Mouse (Mus musculus) myocyte (in vitro differentiated cells): ENCODE results near the gene Slc27a2. TPM values are rescaled to one million over a fixed set of nuclear protein-coding genes. Genes with fewer than 3 reads are reported as not detected.

Experiments used
- H3K27me3 ChIP-seq: one replicate; pipeline ENCODE4 v1.6.1; 2011; ENCODE audit not compliant: control insufficient read depth, insufficient read depth, insufficient read length
- H3K36me3 ChIP-seq: one replicate; pipeline ENCODE4 v1.6.1; 2011; ENCODE audit not compliant: control insufficient read depth, insufficient read depth
- H3K4me2 ChIP-seq: one replicate; pipeline ENCODE4 v1.6.1; 2011; ENCODE audit warnings: low read depth, control low read depth
- H3K4me3 ChIP-seq: one replicate; pipeline ENCODE4 v1.5.1; 2011; ENCODE audit warnings: mild to moderate bottlenecking, control low read depth, moderate library complexity
- H3K79me2 ChIP-seq: one replicate; pipeline ENCODE4 v1.6.1; 2011; ENCODE audit not compliant: control insufficient read depth, insufficient read depth
- H3ac ChIP-seq: one replicate; pipeline ENCODE4 v1.6.1; 2011; ENCODE audit not compliant: control insufficient read depth, insufficient read length
- CEBPB ChIP-seq: IDR thresholded peaks from 2 replicates; pipeline ENCODE4 v1.6.1; 2011; ENCODE audit warnings: mild to moderate bottlenecking, moderate library complexity; ENCODE audit not compliant: poor library complexity, insufficient read depth, severe bottlenecking
- E2F4 ChIP-seq: IDR thresholded peaks from one replicate; pipeline ENCODE4 v1.6.1; 2011; ENCODE audit warnings: mild to moderate bottlenecking, control low read depth, moderate library complexity; ENCODE audit not compliant: insufficient read depth
- MAX ChIP-seq: IDR thresholded peaks from one replicate; pipeline ENCODE4 v1.6.1; 2011; ENCODE audit warnings: low read depth, mild to moderate bottlenecking, control low read depth
- MYOD1 ChIP-seq, 3 experiments: IDR thresholded peaks; one replicate each; pipeline ENCODE4 v1.6.1; 2011; ENCODE audit warnings: control low read depth in 2 of 3, low read depth in 2 of 3, mild to moderate bottlenecking in 2 of 3, moderate library complexity in 1 of 3; ENCODE audit not compliant: insufficient read length in 2 of 3, control insufficient read depth in 1 of 3
- MYOG ChIP-seq, 3 experiments: IDR thresholded peaks; one replicate each; pipeline ENCODE4 v1.6.1; 2011; ENCODE audit warnings: control low read depth in 2 of 3, low read depth in 2 of 3, mild to moderate bottlenecking in 2 of 3; ENCODE audit not compliant: insufficient read length in 2 of 3, control insufficient read depth in 1 of 3, insufficient read depth in 1 of 3
- POLR2A ChIP-seq: IDR thresholded peaks from one replicate; pipeline ENCODE4 v1.6.1; 2011; ENCODE audit warnings: low read depth, mild to moderate bottlenecking, control low read depth, moderate library complexity; ENCODE audit not compliant: insufficient read length
- POLR2AphosphoS2 ChIP-seq: IDR thresholded peaks from one replicate; pipeline ENCODE4 v1.6.1; 2011; ENCODE audit warnings: low read depth, control low read depth; ENCODE audit not compliant: insufficient read length
- REST ChIP-seq: IDR thresholded peaks from one replicate; pipeline ENCODE4 v1.6.1; 2011; ENCODE audit warnings: mild to moderate bottlenecking, control low read depth, moderate library complexity; ENCODE audit not compliant: insufficient read depth, insufficient read length
- SRF ChIP-seq: IDR thresholded peaks from one replicate; pipeline ENCODE4 v1.6.1; 2011; ENCODE audit warnings: low read depth; ENCODE audit not compliant: control insufficient read depth, insufficient read length
- TCF12 ChIP-seq: IDR thresholded peaks from one replicate; pipeline ENCODE4 v1.6.1; 2011; ENCODE audit warnings: mild to moderate bottlenecking, control low read depth; ENCODE audit not compliant: poor library complexity, insufficient read depth, severe bottlenecking
- TCF3 ChIP-seq: IDR thresholded peaks from one replicate; pipeline ENCODE4 v1.6.1; 2011; ENCODE audit warnings: low read depth, control low read depth; ENCODE audit not compliant: insufficient read length
- USF1 ChIP-seq: IDR thresholded peaks from one replicate; pipeline ENCODE4 v1.6.1; 2011; ENCODE audit warnings: low read depth, mild to moderate bottlenecking, control low read depth, moderate library complexity
- polyA plus RNA-seq: library from polyadenylated mRNA; unstranded; fragments of >200 nt; fragmentation: generic; extraction: Trizol; gene quantifications from one replicate; pipeline ENCODE4 v1.2.1, GENCODE M21; 2012; ENCODE audit warnings: missing spikeins

The Slc27a2 gene
- polyA plus RNA-seq, 1 experiment, result not detected

DNA sequence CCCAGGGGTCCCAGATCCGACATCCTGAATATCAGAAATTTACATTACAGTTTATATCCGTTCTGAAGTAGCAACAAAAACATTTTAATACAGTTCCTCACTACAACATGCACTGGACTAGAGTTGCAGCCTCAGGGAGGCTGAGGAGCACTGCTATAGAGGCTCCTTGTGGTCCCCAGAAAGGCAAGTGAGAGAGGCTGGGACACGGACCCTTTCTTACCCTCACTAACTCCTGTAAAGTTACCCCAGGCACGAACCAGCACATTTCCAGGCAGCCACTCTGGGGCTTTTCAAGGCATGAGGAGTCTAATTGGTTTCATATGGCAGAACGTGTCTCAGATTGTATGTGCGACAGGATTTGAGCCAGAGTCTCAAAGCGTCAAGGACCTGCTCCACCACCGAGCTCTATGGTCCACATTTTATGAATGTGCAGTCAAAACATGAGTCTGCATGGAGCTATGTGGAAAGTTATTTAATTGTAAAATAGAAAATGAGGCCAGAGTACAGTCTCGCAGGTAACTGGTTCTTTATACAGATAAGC, 76.3 kb downstream of the Slc27a2 start:
- Histone ChIP-seq H3K36me3 (peaks cover 1% of the 10 kb centered on the region), H3K4me3 (no peak overlapping the region), H3K79me2 (no peaks in the 10 kb centered on the region), H3K27me3 (no peaks in the 10 kb centered on the region), H3K4me2 (no peak overlapping the region), H3ac (no peak overlapping the region)
- TF ChIP-seq POLR2AphosphoS2, result no peak
- TF ChIP-seq MYOG (IDR thresholded peaks at IDR 0.05; ENCODE audit: control insufficient read depth in 1 of 3, insufficient read depth in 1 of 3, insufficient read length in 2 of 3, low read depth in 2 of 3), result no peak
- no peak for TF ChIP-seq POLR2A
- TF ChIP-seq E2F4, result no peak
- TF ChIP-seq USF1, result no peak
- no peak for TF ChIP-seq SRF
- TF ChIP-seq CEBPB, result no peak
- no peak for TF ChIP-seq MAX
- TF ChIP-seq REST, result no peak
- TF ChIP-seq TCF3, result no peak

DNA sequence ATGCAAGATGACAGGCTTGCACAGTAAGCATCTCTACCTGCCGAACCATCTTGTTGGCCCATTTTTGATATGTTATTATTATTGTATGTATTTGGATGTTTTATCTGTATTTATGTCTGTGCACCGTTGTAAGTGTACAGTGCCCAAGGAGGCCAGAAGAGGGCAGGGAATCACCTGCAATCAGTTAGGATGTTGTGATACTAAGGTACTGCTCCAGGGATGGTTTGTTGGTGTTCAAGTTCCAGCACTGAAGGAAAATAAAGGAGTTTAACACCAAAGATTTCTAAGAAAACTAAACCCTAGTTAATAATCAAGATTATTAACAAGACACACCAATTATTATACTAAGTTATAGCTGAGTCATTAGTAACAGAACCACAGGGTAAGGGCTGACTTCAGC, 81.0 kb downstream of the Slc27a2 start:
- no peaks in the 10 kb centered on the region for H3K79me2 ChIP-seq
- H3K36me3 ChIP-seq, result peaks cover 9% of the 10 kb centered on the region
- H3K4me2 ChIP-seq, result no peak overlapping the region
- H3K4me3 ChIP-seq, result no peak overlapping the region
- no peak for TF ChIP-seq MYOG (IDR thresholded peaks at IDR 0.05; ENCODE audit: control insufficient read depth in 1 of 3, insufficient read depth in 1 of 3, insufficient read length in 2 of 3, low read depth in 2 of 3)
- TF ChIP-seq USF1, result no peak
- TF ChIP-seq TCF3, result no peak
- no peak for TF ChIP-seq TCF12
- no peak for TF ChIP-seq SRF
- no peak for TF ChIP-seq CEBPB
- TF ChIP-seq MAX, result no peak
- TF ChIP-seq MYOD1 (IDR thresholded peaks at IDR 0.05; ENCODE audit: control insufficient read depth in 1 of 3, insufficient read length in 2 of 3, low read depth in 2 of 3), result no peak
- no peak for TF ChIP-seq E2F4
- no peak for TF ChIP-seq POLR2A
- TF ChIP-seq POLR2AphosphoS2, result no peak
- no peak for TF ChIP-seq REST
- no peak overlapping the region for H3ac ChIP-seq
- H3K27me3 ChIP-seq, result no peaks in the 10 kb centered on the region

DNA sequence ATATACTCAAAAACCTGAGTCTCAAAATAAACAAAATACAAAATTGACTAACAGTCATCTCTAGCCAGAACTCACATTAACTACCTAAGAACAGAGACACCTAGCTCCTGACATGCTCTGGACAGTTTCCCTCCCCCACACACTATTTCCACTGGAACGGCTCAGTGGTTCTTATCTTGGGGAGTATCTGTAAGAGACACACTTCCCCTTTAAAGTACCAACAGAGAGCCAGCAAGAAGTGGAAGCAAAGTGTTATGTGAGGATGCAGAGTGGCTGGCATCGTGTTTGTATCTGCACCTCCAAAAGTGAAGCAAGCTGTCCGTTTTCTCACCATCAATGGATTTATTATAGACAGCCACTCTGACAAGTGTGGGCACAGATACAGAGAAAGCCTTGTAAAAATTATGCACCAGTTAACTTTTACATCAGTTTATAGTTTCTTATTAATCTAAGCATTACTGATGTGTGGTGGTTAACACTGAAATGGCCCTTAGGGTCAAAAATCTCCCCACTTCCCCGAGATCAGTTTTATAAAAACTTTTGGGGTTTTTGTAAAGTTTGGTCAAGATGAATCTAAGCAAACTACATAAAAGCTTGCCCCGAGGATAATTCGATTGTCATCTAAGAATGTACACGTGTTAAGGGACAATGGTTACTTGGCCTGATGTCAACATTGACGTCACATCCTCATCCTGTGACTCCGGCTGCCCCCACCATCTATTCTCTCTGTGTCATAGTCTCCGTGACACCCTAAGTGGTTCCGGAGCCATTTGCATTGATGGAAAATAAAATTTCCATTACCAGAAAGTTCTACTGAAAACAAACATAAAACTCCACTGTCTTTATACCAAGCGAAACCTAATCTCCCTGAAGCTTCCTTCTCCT, 84.0 kb downstream of the Slc27a2 start:
- Histone ChIP-seq H3K79me2 (no peaks in the 10 kb centered on the region), H3K4me2 (no peak overlapping the region), H3K36me3 (peaks cover 28% of the 10 kb centered on the region), H3K27me3 (no peaks in the 10 kb centered on the region), H3ac (no peak overlapping the region), H3K4me3 (no peak overlapping the region)
- TF ChIP-seq CEBPB (no peak), REST (no peak), E2F4 (no peak), MYOG (IDR thresholded peaks at IDR 0.05; ENCODE audit: control insufficient read depth in 1 of 3, insufficient read depth in 1 of 3, insufficient read length in 2 of 3, low read depth in 2 of 3) (no peak), MYOD1 (IDR thresholded peaks at IDR 0.05; ENCODE audit: control insufficient read depth in 1 of 3, insufficient read length in 2 of 3, low read depth in 2 of 3) (no peak), POLR2AphosphoS2 (no peak), USF1 (no peak), TCF3 (no peak), TCF12 (no peak), POLR2A (no peak)

Other genes with a start within 250 kb of the Slc27a2 start
- 0.01 TPM for gene Atp8b4, start 51.7 kb upstream of the Slc27a2 start, polyA plus RNA-seq
- 0.36 TPM for gene Hdc, start 66.9 kb downstream of the Slc27a2 start, polyA plus RNA-seq
- 12.3 TPM for gene Gabpb1, start 123.9 kb downstream of the Slc27a2 start, polyA plus RNA-seq
- gene Usp8, start 154.9 kb downstream of the Slc27a2 start, polyA plus RNA-seq, result 18.6 TPM
- 0.90 TPM for gene Usp50, start 231.1 kb downstream of the Slc27a2 start, polyA plus RNA-seq